In genomic region chr6:35504781-35505180, GRCm38 (mm10) we compare ENCODE assay signal across 18 mouse cellular contexts. TPM values are rescaled to one million over a fixed set of nuclear protein-coding genes. Genes with fewer than 3 reads are reported as not detected.
DNase-seq lines count a peak whose midpoint lies in the region; TF ChIP-seq lines count a peak whose summit lies in the region.
"Had no signal": no experiment of that assay in that cellular context is flagged by ENCODE, and none has a peak within 500 bp of the region (broad histone marks: within the 10 kb centered on the region; RNA-seq: fewer than 3 reads in every experiment).

No protein-coding gene starts in this region.

- no peak overlapping the region for H3K4me3 ChIP-seq in left cerebral cortex, adult 2 months
- H3K4me3 ChIP-seq: embryonic facial prominence, embryonic 10.5 days; embryonic facial prominence, embryonic 12.5 days; forebrain, embryonic 13.5 days; forebrain, embryonic 15.5 days had no signal

- TF ChIP-seq CTCF in left cerebral cortex, adult 2 months (IDR thresholded peaks at IDR 0.05) = no peak

- H3K27ac ChIP-seq in left cerebral cortex, adult 2 months = peak overlapping the region; percentile 29; the same call in 1 of the 2 replicates
- H3K27ac ChIP-seq: embryonic facial prominence, embryonic 10.5 days; embryonic facial prominence, embryonic 12.5 days; forebrain, embryonic 13.5 days; forebrain, embryonic 15.5 days had no signal

- intact Hi-C loops in left cerebral cortex, adult 2 months (cut with DNase I) = loop anchor here (5.0 to 10.0 kb wide), 3 partner anchors 77 to 250 kb away; no protein-coding TSS in a partner anchor
- intact Hi-C loops in left cerebral cortex, postnatal 10 days (cut with DNase I) = no loop called here

- DNase-seq in left cerebral cortex, adult 2 months (ENCODE audit: extremely low spot score in 1 of 2, low spot score in 2 of 2) = no peak
- DNase-seq in left cerebral cortex, postnatal 10 days (ENCODE audit: extremely low spot score in 1 of 2, low spot score in 2 of 2) = no peak
- DNase-seq in brain, adult 2 months (ENCODE audit: low read depth, low spot score) = peak; percentile 71
- DNase-seq in telencephalon, adult 2 months (ENCODE audit: low read depth, low spot score) = peak; percentile 63
- no peak for DNase-seq in kidney, adult 11 months
- DNase-seq: adrenal gland, adult 2 months; adrenal gland, postnatal 10 days; adrenal gland, postnatal 25 days; cerebellum, adult 11-12 months; cerebellum, adult 2 months; cerebellum, adult 9-10 months; cerebellum, postnatal 10 days; cerebellum, postnatal 25 days; forebrain, postnatal 0 days had no signal

RNA-seq across cellular contexts. Expression of gene Mtpn, which starts 34.9 kb away (rescaled TPM):
- 100 to 1,000 TPM; 289 to 292 TPM for total RNA-seq in left cerebral cortex, adult 2 months (2021)
- total RNA-seq in left cerebral cortex, postnatal 10 days (2021) = 100 to 1,000 TPM; 370 to 380 TPM

Comparison
In these comparisons a context has a peak if more than half of its experiments do, and no peak if none do; other contexts are left out.
1. DNase-seq: peak in brain, adult 2 months (single experiment) and telencephalon, adult 2 months (single experiment); none in left cerebral cortex, adult 2 months (0 of 2), left cerebral cortex, postnatal 10 days (0 of 2) and kidney, adult 11 months (single experiment).